Mouse (Mus musculus): ENCODE measurements around the gene Inmt.

Inmt gene

DNA sequence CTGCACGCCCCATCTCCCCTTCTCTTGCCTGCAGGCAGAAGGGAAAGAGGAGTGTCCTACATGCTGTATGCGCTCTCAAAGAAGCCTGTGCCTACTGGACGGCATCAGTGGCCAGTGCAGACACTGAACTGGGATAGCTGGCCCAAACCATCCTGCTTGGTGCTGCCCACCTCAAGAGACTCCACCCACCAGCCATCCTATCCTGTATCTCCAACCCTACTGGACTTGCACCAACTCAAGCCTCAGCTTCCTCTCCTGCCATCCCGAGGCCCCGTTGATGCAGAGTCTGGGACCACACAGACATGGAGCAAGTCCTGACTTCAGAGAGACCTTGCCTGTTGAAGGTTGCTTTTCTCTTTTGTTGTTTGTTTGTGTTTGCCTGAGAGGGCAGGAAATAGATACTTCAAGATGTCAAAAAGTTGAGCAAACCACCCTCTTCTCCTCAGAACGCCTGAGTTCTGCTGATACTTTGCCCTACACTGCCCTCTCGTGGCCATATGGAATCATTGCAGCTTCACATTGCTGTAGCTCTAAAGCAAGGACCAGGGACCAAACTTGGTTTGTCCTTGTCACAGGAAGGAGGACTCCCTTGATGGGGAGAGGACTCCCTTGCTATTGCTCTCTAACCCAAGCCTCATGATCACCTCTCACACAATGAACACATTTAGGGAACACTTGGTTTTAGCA is 7.9 kb downstream of the Inmt start:
- peak; percentile 30 to 47 for DNase-seq

DNA sequence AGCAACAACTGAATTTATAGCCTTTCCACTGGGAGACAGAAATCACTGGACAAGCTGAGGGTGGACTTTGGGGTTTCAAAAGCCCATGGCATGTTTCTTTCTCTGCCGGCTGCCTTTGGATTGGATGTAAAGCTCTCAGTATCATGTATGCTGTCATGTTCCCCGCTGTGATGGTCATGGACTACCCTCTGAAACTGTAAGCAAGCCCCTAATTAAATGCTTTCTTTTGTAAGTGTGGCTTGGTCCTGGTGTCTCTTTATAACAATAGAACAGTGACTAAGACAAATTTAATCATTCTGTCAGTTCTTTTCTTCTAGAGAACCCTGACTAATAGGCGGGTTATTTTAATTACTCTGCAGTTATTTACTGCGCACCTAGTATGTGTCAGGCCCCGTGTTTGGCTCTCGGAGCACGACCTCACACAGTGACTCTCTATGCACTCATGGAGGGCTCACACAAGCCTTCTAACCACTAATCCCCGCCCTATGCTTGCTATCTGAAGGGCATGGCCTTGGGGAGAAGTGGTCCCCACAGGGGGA is 11.7 kb downstream of the Inmt start:
- DNase-seq: no peak

GRCm38 (mm10) chr6:55161311-55161761 is 13.5 kb downstream of the Inmt start:
- DNase-seq: no peak

- DNase-seq: no peak
Measured at GRCm38 (mm10) chr6:55159256-55159655, 15.6 kb downstream of the Inmt start.

- no peak for DNase-seq
Measured at GRCm38 (mm10) chr6:55152226-55152625, 22.6 kb downstream of the Inmt start.

- DNase-seq: no peak
Measured at GRCm38 (mm10) chr6:55146138-55146537, 28.7 kb downstream of the Inmt start.

DNA sequence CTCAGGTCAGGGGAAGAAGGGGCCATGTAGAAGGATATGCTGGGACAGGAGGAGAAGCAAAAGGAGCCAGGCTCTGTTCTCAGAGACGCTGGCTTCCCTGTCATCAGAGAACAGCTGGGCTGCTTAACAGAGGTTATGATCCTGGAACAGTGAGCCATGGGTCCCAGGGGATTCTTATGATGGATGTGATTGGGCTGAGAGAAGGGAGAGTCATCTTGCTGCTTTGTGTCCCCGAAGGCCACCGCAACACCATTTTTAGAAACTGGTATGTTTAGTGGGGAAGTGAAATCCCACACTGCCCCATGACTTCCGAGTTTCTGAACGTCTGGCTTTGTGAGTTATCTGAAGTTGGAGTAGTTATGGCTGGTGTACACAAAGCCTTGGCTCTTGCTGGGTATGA is 29.6 kb downstream of the Inmt start:
- DNase-seq: no peak

GRCm38 (mm10) chr6:55138343-55138742 is 36.5 kb downstream of the Inmt start:
- DNase-seq: no peak

DNA sequence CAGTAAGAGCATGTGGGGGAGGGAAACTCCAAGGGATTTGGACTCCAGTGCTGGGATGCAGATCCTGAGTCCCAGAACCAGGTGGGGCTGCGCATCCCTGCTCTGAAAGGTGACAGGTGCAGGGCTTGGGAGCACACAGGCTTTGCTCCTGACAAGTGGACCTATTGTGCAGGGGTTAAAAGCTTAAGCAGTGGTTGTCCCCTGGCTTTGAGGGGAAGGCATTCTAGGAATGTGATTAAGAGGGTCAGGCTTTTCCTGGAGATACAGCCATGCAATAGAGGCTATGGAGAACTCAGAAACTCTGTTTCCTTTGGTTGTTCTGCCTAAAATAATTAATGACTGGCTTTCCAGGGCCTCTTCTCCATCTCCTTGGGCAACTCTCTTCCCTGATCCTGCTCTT is 41.4 kb downstream of the Inmt start:
- no peak for DNase-seq

DNA sequence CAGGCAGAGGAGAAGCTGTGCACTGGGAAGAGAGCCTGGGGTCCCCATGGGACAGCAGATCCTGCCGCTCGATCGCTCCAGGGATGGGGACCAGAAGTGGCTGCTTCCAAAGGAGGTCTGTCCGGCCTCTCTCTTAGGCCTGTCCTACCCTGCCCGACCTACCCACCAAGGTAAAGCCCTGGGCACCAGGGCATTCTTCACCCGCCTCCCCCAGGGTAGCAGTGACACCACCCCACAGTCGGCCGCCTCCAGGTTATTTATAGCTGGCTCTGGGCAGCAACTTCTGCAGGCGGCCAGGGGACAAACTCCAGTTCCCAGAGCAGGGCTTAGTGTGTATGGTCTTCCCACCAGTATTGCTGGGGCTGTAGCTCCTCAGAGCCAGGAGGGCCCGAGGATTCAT is 42.0 kb downstream of the Inmt start, which contains the start of gene Crhr2:
Crhr2 (minus strand) TSS at position 223 of the 400 bp plus-strand sequence.
- no peak for DNase-seq

GRCm38 (mm10) chr6:55131301-55131700 is 43.5 kb downstream of the Inmt start:
- no peak for DNase-seq

DNA sequence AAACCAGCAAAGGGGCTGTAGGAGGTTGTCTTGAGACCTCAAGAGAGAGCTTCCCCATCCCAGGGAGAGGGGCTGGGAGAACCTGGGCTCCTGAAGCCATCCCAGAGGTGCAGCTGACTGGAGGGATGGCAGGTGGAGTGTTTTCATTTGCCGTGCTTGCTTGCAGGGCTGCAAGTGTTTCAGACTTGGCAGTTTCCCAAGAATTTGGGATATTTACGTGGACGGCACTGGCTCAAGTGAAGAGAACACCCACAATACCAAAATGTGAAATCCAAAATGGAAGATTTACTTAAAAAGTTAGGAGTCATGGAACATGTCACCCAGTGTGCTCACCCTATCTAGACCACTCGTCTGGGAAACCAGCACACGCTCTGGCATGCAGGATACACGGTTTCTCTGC is 44.2 kb downstream of the Inmt start:
- DNase-seq: no peak

DNA sequence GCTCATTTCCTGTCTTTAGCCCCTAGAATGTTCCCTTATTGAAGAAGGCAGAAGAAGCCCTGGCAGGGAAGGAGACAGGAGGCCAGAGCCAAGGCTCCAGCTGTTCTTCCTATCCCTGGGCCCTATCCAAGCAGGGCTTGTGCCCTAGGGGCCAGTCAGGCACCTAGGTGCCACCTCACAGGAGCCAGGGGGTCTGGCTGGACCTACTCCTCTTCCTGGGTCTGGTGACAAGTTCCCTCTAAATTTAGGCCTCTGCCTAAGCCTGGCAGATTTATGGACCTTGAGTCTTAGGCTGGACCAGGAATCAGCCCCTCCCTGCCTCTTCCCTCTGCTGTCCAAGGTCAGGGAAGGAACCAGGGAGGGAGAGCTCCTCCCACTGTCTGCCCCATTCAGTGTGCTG is 46.5 kb downstream of the Inmt start:
- DNase-seq: no peak

GRCm38 (mm10) chr6:55126576-55126975 is 48.3 kb downstream of the Inmt start:
- no peak for DNase-seq

DNA sequence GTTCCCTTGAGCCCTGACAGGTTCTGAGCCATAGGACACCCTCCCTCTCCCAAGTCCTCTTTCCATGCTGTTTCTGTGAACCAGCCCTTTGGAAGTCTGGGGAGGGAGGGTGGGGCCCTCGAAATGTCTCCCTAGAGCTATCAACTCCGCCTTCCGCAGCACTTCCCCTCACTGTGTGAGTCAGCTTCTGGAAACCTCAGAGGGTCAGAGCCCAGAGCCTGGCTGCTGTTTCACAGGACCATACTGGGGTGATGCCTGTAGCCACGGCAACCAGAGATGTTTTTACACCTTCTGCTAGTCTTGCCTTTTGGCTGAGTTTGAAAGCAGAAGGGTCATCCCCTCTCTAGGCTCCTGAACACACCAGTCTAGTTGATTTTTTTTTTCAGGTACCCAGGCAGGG is 51.8 kb downstream of the Inmt start:
- DNase-seq: no peak
